Mouse (Mus musculus): ENCODE measurements around the gene Klf11.
"Not testable (repeated sequence)": the region's sequence is repeated elsewhere in the genome, so short reads cannot be mapped to it uniquely, and the experiment has no call there.

Klf11 gene

GRCm38 (mm10) chr12:24654065-24654862, 3.2 kb downstream of the Klf11 start:
- DNase-seq: no peak

- no peak for DNase-seq
Measured at GRCm38 (mm10) chr12:24656436-24656835, 5.4 kb downstream of the Klf11 start.

GRCm38 (mm10) chr12:24658998-24659397, 7.9 kb downstream of the Klf11 start:
- no peak for DNase-seq

- DNase-seq: no peak
Measured at GRCm38 (mm10) chr12:24659923-24660322, 8.8 kb downstream of the Klf11 start.

GRCm38 (mm10) chr12:24661100-24661499, 10.0 kb downstream of the Klf11 start:
- no peak for DNase-seq

GRCm38 (mm10) chr12:24662131-24662530, 11.1 kb downstream of the Klf11 start:
- no peak for DNase-seq

- peak; percentile 39 for DNase-seq
Measured at GRCm38 (mm10) chr12:24680096-24680491, 29.0 kb downstream of the Klf11 start.

- peak; percentile 67 for DNase-seq
Measured at GRCm38 (mm10) chr12:24680492-24681285, 29.6 kb downstream of the Klf11 start.

- no peak for DNase-seq
Measured at GRCm38 (mm10) chr12:24681286-24682023, 30.4 kb downstream of the Klf11 start, which contains the start of gene Cys1. Gene Cys1 (minus strand): TSS chr12:24681813.

GRCm38 (mm10) chr12:24682563-24682962, 31.5 kb downstream of the Klf11 start:
- peak; percentile 28 for DNase-seq

GRCm38 (mm10) chr12:24683461-24683860, 32.4 kb downstream of the Klf11 start:
- DNase-seq: no peak

- no peak for DNase-seq
Measured at GRCm38 (mm10) chr12:24686038-24686695, 35.1 kb downstream of the Klf11 start.

GRCm38 (mm10) chr12:24686696-24687346, 35.7 kb downstream of the Klf11 start:
- no peak for DNase-seq

GRCm38 (mm10) chr12:24690351-24690750, 39.3 kb downstream of the Klf11 start:
- DNase-seq: no peak

GRCm38 (mm10) chr12:24696500-24697483, 45.7 kb downstream of the Klf11 start:
- DNase-seq: peak; percentile 87

GRCm38 (mm10) chr12:24697484-24698204, 46.6 kb downstream of the Klf11 start:
- DNase-seq: no peak

GRCm38 (mm10) chr12:24698514-24698913, 47.4 kb downstream of the Klf11 start:
- no peak for DNase-seq

GRCm38 (mm10) chr12:24699578-24699977, 48.5 kb downstream of the Klf11 start:
- no peak for DNase-seq

- not testable (repeated sequence) for DNase-seq
Measured at GRCm38 (mm10) chr12:24701621-24702020, 50.5 kb downstream of the Klf11 start.

- no peak for DNase-seq
Measured at GRCm38 (mm10) chr12:24703013-24703412, 51.9 kb downstream of the Klf11 start.

Data from right cerebral cortex, postnatal 4 days (tissue).